Mouse (Mus musculus) monocyte, adult 2 months (primary cell): ENCODE results near the gene Slc48a1.

Source experiments
- DNase-seq, 2 experiments: peaks; one replicate each; pipeline ENCODE4 v3.0.0; 2022; ENCODE audit warnings: low spot score in 2 of 2, low read depth in 1 of 2

Gene Slc48a1

GRCm38 (mm10) chr15:97800853-97801252, 22.5 kb downstream of the Slc48a1 start:
- no peak for DNase-seq

GRCm38 (mm10) chr15:97801811-97802210, 23.5 kb downstream of the Slc48a1 start:
- DNase-seq = no peak

- no peak for DNase-seq
Observed at GRCm38 (mm10) chr15:97802575-97802974, 24.3 kb downstream of the Slc48a1 start.

GRCm38 (mm10) chr15:97807867-97808266, 29.5 kb downstream of the Slc48a1 start:
- DNase-seq = no peak

GRCm38 (mm10) chr15:97808532-97808931, 30.2 kb downstream of the Slc48a1 start:
- no peak for DNase-seq

- no peak for DNase-seq
Observed at GRCm38 (mm10) chr15:97809206-97809605, 30.9 kb downstream of the Slc48a1 start.

- DNase-seq = no peak
Observed at GRCm38 (mm10) chr15:97809942-97810341, 31.6 kb downstream of the Slc48a1 start.

- DNase-seq = no peak
Observed at GRCm38 (mm10) chr15:97810399-97810798, 32.1 kb downstream of the Slc48a1 start.

GRCm38 (mm10) chr15:97811307-97811706, 33.0 kb downstream of the Slc48a1 start:
- no peak for DNase-seq

GRCm38 (mm10) chr15:97812126-97812525, 33.8 kb downstream of the Slc48a1 start:
- no peak for DNase-seq

GRCm38 (mm10) chr15:97812875-97813274, 34.6 kb downstream of the Slc48a1 start:
- no peak for DNase-seq

GRCm38 (mm10) chr15:97813452-97814204, 35.3 kb downstream of the Slc48a1 start:
- DNase-seq = no peak

- DNase-seq = no peak
Observed at GRCm38 (mm10) chr15:97814703-97815102, 36.4 kb downstream of the Slc48a1 start.

GRCm38 (mm10) chr15:97815254-97815653, 36.9 kb downstream of the Slc48a1 start:
- DNase-seq = no peak

- DNase-seq = no peak
Observed at GRCm38 (mm10) chr15:97816199-97816994, 38.1 kb downstream of the Slc48a1 start.

- DNase-seq = no peak
Observed at GRCm38 (mm10) chr15:97819937-97820336, 41.6 kb downstream of the Slc48a1 start.

GRCm38 (mm10) chr15:97821321-97821982, 43.1 kb downstream of the Slc48a1 start:
- no peak for DNase-seq

- no peak for DNase-seq
Observed at GRCm38 (mm10) chr15:97821983-97822363, 43.7 kb downstream of the Slc48a1 start.

- DNase-seq = no peak
Observed at GRCm38 (mm10) chr15:97822545-97823228, 44.4 kb downstream of the Slc48a1 start.

- no peak for DNase-seq
Observed at GRCm38 (mm10) chr15:97823479-97823878, 45.2 kb downstream of the Slc48a1 start.

- no peak for DNase-seq
Observed at GRCm38 (mm10) chr15:97824042-97824441, 45.7 kb downstream of the Slc48a1 start.
